Mouse (Mus musculus) layer of hippocampus, adult 11-12 months (tissue): ENCODE results near the gene Prmt8.
A peak's percentile ranks its signal among the peaks of the same experiment; 100 is the strongest.

Experiments
- DNase-seq: peaks from one replicate; pipeline ENCODE4 v3.0.0; 2022; ENCODE audit warnings: low spot score

Prmt8 gene

DNA sequence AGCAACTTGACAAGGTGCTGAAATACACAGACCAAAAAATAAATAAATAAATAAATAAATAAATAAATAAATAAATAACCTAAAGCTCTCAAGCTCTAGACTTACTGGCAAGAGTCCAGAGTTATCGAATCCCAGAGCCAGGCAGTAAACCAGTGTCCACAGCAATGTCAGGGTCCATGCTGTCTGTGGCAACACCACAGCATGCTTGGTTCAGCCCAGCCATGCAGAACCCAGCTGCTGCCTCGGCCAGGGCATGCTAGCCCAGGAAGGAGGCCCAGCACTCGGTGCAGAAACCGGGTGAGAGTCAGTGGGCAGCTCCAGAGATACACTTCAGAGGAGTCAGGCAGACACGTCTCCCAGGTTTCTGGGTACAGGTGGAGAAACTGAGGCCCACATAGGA, 29.4 kb downstream of the Prmt8 start:
- DNase-seq = no peak

DNA sequence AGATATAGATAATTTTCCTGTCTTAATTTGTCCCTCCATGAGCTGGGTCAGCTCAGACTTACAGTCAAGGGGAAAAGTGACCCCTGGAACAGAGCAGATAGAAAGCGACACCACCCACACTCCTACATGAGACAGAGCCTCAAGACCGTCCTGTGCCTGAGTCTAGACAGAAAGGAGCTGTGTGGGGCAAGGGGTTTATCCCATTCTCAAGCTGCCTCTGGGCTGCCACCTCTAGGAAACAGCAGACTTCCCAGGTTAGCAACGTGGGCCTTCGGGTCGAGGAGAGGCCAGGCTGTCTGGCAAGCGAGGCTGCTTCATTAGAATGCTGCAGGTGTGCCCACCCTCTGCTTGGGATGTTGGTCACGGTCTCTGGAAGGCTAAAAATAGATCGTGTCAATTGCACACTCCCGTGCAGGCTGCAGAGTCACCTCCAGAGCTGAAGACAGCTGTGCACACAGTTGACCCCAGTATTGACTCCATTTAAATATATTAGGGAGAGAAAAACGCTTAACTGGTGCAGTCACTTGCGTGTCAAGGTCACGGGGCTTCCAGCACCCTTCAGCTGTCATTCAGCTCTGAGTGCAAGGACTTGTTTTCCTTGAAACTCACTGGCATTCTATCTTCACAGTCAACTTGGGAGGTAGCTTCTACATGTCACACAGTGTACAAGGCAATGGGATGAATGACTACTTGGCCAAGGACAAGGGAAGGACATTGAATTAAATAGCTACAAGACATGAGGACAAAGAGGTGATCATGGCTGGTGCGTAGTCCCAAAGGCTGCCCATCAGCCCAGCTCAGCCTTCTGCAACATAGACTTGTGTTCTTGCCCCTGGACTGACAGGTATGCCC, 33.9 kb downstream of the Prmt8 start:
- no peak for DNase-seq

DNA sequence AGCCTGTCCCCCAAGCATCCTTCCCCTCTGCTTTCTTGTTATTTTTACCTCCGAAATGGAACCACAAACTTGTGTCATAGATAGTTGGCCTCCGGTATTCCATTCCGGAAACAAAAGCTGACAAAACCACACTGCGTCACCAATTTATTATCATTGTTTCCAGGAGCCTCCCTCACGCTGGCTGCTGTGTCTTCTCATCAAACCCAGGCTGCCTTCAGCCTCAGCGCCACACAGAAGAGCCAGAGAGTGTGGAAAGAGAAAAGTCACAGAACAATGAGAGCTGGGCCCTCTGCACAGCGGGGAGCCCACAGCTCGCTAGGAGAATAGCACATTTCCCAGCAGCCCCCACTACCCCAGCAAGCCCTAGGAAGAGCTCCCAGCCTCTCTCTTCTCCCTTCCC, 46.1 kb downstream of the Prmt8 start:
- no peak for DNase-seq

DNA sequence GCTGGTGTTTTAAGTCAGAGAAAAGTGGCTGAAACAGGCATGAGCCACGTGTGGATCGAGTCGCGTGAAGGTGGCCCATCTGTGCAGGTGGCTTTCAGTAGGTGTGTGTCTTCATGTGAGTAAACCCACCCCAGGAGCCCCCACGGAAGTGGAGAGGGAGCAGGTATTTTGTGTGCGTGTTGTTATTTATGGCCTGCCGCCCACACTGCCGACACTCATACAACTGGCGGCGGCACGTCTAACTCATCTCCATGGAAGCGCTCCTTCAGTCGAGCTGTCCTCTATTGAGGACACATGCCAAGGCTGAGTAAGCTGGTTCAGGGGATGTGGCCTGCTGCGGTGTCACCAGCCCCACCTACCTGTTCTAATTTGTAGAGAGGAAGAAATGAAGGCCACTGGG, 49.4 kb downstream of the Prmt8 start:
- peak; percentile 44 for DNase-seq

DNA sequence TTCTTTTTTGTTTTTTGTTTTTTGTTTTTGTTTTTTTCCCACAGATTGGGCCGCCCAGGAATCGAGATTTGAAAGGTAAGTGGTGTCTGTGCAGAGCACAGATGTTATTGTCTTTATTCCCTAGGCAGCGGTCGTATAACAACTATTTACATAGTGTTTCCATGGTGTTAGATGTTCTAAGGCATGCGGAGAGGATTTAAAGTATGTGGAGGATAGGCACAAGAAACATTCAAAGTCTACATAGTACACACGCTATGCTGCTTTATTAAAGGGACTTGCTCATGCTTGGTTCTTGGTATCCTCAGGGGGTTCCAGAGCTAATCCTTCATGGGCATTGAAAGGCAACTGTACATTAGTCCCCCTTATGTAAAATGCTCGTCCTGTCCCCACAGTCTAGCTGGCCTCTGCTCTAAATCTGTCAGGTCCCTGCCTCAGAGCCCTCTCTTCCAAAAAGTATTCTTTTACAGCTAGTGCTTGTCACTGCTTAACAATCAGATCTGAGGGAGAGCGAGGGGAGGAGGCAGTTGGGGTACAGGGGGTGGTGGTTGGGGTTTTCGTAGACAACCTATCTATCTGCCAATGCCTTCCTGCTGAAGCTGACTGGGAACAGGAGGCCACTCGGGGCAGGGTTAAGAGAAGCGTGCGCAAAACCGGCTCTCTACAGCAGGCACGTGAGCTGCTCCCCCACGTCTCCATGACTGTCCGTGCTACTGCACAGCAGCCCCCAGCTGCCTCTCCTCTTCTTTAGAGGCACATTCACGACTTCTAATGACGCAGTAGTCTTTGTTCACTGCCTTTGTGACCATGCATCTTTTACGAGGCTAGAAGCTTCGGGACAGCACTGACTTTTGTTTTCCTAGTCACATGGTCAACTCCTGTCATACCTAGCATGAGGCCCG, 51.8 kb downstream of the Prmt8 start:
- DNase-seq = no peak

DNA sequence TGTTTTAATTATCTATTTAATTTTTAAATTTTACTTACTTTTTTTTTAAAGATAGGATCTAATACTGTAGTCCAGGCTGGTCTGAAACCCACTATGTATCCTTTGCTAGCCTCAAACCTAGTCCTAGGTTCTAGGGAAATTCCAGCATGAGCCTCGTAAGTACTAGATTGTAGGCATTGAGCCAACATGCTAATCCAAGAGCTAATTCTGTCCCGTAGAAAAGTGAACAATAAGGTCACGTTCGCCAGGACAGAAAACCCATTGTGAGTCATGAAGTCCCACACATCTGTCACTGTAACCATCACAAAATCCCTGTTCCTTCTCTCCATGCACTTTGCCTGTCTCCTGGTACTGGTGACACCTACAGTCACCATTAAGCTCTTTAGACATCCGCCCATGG, 53.8 kb downstream of the Prmt8 start:
- no peak for DNase-seq

DNA sequence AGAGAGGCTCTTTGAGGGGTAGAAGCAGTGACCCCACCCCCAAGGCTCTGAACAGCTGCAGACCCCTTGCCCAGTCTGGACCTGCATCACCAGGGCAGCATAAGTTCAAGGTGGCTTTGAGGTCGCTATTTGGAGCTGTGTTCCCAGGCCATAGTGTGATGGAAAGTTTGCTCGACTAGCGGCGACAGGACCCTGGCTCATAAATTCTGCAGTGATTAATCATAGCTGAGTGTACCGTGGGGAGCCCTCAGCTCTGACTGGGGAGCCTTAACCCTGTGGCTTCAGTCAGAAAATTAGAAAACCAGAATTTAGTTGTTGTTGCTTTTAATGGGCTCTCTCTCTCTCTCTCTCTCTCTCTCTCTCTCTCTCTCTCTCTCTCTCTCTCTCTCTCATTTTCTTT, 54.4 kb downstream of the Prmt8 start:
- DNase-seq = no peak

DNA sequence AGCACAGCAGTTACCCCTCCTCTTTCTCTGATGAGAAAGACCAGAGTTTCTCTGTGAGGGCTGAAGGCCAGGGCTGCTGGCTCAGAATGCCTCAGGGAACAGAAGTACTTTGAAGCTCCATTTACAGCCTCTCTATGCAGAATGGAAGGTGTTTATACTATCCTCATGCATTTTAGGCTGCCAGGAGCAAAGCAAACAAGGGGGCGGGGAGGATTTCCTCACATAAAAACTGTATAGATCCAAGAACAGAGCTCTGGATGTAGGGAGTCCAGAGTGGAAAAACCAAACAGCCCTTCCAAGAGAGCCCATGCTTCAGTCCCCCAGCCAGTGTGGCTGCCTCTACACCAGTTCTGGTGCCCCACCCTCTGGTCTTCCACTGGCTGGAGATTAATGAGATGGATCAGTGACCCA, 61.0 kb downstream of the Prmt8 start:
- DNase-seq = no peak

DNA sequence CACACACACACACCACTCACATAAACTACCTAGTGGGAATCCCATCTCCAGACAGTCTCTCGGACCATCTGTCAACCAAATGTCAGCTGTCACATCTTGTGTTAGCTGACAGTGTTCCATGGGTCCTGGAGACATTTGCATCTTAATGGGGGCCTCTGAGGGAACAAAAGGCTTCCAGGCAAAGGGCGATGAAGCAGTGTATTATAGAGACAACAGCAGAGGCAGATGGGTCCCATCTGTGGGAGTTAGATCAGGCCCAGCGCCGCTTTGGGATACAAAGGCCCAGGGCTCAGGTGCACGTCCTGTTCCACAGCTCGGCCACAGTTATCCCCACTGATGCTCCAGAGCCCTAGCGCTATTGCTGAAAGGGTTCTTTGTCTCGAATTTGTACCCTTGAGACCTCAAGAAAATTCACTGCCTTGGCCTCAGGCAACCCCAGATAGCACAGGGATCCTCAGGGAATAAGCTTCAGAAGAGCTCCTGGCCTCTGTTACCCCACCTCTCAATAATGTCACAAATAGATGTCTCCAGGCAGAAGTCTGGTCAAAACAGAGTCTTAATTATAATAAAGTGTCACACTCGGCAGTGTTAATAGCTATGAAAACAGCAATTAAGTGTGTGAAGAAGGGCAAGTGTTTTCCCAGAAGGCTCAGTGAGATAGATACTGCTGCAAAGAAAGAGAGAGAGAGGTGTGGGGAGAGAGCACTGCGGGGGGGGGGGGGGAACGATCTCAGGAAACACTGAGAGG, 68.1 kb downstream of the Prmt8 start:
- DNase-seq = no peak

DNA sequence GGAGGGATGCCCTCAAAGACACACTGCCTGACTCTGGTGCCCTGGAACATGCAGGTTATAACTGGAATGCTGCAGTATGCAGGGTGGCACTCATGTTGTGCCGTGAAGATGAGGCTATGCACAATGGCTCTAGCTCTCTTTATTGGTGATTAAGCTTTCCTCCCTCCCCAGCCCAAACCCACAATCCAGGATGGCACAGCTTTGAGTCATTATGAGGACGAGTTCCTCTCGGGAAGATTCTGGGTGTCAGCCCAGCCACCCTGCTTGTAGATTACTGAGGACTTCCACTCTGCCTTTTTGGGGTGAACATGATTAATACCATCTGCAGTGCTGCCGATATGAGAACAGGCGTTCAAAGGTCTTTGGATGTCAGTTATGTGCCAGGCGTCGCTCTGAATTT, 75.6 kb downstream of the Prmt8 start:
- peak; percentile 19 for DNase-seq

DNA sequence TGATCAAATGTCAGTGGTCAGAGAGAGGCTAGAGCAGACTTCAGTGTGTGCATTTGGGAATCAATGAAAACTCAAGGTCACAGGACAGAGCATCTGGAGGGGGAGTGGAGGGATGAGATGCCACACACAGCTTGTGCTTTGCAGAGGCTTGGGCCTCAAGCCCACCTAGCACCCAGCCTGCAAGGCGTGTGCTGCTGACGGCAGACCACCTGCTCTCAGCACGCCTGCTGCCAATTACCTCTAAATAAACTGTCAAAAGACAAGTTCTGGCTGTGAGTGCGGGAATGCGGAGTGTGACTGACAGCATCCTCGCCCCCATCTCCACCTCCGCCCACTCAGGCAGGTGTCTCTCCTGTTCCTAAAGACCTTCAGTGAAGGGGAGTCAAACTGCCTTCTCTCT, 77.0 kb downstream of the Prmt8 start:
- peak; percentile 20 for DNase-seq

DNA sequence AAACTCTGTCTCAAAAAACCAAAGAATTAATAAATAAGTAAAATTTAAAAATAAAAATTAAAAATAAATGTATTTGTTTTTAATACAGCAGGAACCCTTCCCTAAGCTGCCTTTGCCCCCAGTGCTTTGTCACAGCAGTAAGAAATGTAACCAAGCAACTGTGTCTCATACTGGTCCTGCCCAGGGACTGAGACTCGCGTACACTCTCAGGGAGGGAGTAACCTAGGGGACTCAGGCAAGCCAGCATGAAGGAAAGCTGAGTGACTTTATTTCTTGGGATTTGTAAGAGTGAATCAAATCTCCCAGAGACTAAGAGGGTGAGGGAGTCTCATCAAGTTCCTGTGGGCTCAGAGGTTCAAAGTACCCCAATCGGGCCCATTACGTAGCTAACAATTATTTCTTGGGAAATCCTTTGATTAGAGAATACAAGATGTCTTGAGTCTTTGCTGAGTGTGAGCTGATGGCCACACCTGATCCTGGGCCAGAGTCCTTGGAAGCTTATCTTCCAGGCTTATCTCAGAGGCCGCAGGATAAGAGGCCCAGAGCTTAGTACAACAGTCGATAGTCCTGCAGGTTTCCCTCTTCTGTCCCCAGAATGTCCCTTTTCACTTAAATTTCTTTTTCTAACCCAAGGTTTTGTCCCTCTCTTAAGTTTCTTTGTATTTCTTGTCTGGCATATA, 82.0 kb downstream of the Prmt8 start:
- no peak for DNase-seq

DNA sequence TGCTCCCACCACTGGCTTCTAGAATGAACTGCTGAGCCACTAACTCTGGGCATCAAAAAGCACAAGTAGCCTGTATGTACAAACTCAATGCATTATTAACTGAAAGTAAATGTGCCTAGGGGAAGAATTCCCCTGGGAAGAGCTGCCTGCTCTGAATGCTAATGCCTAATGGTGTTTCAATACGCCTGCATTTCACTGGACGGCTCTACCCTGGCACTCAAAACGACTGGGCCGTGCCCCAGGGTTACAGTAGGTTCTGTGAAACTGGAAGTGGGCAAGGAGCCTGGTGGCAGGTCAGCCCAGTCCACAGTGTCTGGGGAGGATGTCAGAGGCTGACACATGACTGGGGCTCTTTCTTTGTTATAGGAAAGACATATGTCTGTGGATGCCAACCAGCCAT, 84.3 kb downstream of the Prmt8 start:
- DNase-seq = no peak

DNA sequence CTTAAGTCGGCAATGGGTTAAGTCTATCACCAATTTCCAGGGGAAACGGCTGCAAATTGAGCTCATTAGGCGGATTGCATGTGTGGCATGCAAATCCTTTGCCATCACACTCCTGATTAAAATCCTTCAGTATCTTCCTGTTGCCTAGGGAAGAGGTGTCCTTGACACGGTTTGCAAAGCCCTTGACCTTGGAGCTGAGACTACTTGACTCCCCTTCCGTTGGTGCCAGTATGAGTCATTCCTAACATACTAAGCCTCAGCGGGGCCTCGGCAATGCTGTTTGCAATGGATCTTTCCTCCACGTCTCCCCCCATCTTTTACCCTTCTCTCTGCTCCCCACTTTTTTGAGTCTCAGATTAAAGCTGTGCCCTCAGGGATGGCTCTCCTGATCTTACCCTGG, 85.7 kb downstream of the Prmt8 start:
- DNase-seq = no peak

DNA sequence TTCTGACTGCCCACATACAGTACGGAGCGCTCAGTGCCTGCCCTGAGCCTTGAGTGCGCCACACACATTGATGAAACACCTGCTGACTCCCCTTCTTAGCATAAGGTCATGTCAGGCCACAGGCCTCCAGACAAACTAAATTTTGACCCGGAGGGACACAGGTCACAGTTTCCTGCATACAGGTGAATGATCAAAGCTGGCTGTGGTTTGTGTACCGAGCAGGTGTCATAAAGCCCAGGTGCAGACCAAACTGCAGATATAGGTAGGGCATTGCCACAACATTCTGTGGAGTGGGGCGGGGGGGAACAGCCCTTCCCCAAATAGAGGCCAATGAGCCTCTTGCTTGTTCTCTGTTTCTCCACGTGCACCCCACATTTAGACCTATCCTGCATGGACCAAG, 88.5 kb downstream of the Prmt8 start:
- DNase-seq = no peak

DNA sequence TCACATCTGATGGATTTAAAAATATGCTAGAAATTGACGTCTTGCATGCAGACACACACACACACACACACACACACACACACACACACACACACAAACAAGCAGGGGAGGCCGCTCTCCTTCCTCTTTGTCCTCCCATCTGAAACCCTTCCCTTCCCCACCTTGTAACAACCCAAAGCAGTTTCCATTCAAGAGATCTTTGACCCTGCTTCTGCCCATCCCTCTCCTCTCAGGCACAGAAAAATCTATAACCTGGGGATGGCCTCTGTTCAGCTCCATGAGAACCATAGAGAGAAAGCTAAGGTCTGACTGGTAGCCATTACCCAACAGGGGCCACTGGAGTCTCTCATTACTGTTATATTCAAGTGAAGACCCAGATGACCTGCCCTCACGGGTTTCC, 90.3 kb downstream of the Prmt8 start:
- no peak for DNase-seq

DNA sequence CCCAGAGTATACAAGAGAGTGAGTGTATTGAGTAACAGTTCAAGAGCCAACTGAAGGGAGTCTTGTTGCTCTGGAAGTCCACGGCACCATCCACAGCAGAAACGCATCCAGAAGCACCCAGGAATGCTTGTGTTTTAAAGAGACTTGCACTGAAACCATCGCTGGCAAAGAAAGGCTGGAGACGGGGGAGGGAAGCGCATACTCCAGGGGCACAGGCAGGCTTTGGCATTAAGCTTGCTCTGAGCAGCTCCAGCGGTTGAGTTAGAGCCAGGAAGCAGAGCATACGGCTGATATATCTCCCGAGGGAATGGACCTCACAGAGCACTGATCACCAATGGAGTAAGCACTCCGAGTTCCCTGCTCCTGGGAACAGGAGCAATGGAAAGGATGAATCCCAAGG, 91.0 kb downstream of the Prmt8 start:
- no peak for DNase-seq

DNA sequence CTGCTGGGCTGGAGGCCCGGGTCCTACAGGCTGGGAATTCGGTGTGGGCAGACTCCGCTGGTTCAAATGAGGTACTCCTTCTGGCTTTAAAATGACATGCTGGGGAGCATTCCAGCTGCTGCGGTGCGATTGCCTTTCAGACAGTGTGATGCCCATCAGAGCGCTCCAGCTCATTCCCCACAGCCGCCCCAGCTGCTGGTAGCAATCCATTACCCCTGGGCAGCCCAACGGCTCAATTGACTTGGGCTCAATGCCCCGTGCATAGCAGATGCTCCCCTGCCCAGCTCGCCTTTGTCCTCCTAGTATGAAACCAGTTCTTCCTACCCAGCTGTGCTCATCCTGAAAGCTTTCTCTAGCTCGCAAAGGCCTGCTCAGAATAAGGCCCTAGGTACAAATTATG, 92.4 kb downstream of the Prmt8 start:
- DNase-seq = no peak

DNA sequence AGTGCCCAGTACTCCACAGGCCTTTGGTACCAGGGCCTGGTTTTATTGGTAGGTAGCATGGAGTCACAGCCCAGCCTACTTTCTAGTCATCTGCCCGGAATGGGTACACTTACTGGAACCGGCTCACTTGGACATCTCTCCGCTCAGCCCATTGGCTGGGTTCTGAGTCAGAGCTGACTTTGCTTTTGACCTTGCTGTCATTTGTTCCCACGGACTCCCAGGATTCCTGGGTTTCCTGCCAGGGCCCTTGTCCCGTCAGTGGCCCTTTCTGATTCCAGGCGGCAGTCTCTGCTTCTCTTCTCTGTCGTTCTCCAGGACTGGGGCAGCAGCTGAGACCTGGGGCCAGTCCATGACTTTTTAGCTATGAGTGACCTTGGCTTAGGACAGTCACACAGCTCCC, 97.2 kb downstream of the Prmt8 start:
- DNase-seq = no peak

DNA sequence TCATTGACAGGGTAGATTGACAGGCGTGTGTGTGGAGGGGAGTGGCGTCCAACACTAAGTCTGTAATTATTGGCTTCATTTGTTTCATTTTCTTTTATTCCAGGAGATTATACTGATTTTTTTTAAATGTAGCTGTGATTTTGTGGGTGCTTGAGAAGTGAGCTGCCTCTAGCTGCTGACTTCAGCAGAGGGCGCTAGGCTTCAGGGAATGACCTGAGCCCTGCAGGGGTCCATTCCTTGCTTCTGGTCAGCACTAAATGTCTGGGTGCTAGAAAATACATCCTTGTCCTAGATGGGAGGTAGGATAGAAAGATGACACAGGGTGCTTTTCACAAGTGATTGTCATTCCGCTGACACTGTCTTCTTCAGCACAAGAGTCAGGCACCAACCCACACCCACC, 99.2 kb downstream of the Prmt8 start:
- no peak for DNase-seq

DNA sequence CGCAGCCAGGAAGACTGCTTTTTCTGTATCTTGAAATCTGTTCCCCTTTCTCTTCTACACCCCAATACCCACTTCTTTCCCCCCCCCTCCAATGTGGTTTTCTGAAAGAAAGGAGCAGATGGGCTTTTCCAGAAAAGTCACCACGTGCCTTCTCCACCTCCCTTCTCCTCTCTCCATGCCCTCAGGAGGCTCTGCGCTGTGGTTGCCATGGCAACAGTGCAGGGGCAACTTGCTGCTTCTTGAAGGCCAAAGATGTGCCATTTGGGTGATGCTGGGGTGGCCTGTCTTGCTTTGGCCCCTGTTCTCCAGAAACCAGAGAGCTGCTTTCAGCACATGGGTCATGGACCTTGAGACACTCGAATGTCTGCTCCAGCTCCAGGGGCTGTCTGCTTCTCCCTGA, 100.0 kb downstream of the Prmt8 start:
- peak; percentile 23 for DNase-seq

DNA sequence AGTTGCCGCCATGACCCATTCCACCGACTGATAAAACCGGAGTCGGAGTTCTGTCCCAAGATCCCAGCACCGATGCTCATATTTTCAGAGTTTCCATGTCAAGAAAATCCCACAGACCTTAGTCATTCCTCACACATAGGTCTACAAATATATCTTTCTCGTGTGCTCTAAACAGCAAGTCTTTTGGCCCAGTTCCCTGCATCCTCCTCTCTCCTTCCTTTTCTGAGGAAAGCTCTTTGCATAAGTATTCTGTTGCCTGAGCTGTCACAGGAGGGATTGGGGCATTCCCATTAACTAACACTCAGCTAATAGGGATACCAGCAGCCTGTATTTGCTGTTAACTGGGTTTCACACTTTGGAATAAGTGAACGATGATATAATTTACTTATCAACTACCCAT, 106.0 kb downstream of the Prmt8 start:
- DNase-seq = no peak
